Mouse (Mus musculus): Measurements from ENCODE around the gene Bbx.
A peak's percentile ranks its signal among the peaks of the same experiment; 100 is the strongest.

Gene Bbx

GRCm38 (mm10) chr16:50226274-50226673 lies 205.9 kb downstream of the Bbx start:
- DNase-seq = no peak

GRCm38 (mm10) chr16:50224946-50225345 lies 207.2 kb downstream of the Bbx start:
- DNase-seq = no peak

DNA sequence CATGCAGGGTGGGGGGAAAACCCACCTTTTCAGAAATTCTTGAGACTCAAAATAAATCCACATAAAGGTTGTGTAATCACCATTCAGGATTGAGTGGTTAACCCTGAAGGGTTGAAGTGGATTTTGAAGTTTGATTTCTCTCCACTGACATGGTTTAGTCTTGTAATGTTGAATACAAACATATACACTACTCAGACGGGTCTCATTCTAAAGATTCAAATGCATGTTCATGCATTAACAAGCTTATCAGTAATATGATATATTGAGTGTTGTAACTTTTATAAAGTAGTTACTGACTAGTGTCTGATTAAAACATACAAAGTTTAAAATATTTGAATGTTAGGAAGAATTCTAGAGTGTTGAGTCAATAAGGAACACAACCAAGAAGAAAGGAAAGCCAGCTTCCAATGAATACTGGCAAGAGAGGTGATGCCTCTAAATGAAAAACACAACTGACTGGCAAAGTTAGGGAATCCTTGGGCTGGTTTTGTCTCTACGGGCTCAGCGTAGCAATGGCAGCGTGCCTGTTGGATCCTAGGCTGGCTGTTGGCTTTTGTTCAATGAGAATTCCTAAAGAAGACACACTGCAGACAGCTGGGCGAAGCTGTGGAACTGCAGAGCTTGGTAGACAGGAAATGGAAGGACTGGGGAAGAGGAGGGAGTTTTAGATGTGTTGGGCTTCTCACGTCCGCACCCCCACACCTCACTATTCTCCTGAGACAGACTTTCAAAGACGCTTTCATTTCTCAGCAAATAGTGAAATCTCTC lies 211.3 kb downstream of the Bbx start:
- DNase-seq = no peak

- DNase-seq = no peak
Observed at GRCm38 (mm10) chr16:50217084-50217483, 215.1 kb downstream of the Bbx start.

DNA sequence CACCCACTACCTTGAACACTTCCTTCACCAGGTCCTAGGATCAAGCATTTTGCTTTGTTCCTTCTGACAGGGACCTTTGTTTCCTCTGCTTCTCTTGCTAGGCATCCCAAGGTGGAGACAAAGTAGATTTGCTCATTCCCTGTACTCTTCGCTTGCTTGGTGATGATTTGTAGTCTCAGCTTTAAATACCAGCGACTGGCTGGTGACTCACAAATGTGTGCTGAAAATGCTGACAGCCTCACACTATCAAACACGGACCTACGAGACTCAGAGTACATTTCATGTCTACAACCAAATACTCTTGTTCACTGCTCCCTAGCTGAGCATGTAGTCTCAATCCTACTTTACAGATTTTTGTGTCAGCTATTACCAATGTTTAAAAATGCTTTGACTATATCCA lies 220.5 kb downstream of the Bbx start:
- no peak for DNase-seq

DNA sequence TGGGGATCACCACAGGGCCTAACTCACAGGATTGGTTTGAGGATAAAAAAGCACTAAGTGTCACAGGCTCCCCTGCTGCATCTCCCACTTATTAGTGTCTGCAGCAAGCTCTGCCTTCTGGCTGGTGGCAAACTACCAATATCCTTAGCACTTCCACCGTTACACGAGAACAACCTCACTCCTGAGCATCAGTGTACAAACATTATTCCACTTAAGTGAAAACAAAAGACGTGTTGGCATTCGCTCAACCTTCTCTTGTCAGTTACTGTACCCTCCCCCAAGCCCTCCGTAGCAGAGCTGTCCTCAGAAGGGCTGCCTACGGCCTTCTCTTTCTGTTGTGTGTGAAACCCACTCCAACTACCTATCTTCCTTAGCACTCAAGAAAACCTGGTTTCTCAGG lies 221.0 kb downstream of the Bbx start:
- no peak for DNase-seq

DNA sequence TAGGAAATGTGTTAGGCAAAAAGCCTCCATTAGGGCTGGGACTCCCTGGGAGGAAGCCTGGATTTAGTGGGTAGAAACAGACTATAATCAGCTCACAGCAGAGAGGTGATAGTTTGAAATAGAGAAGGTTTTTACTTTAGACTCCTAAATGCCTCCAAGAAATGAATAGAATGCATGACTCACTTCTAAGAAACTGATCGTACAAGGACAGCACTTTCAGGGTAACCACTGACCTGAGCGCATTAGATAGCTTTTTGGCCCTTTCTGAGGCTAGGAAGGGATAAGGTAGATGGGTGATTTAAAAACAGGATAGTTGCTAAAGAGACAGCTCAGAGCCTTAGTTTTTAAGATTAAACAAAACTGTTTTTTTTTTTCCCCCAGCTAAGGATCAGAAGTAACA lies 221.4 kb downstream of the Bbx start:
- DNase-seq = no peak

DNA sequence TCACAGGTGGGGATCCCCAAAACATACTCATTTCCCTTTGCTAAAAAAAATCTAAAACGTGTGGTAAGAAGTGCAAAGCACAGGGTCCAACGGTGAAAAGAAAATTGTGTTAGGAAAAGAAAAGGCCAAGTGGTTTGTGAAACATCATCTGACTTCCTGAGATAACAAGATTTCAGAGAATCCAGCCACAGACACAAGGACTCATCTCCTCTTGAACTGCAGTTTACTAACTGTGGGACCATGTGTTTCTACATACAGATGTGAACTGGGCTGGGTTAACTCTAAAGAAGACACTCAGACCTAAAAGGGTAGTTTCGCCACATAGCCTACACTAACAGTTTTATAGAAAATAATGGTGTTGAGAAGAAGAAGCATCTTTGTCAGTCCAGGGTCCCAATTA lies 227.2 kb downstream of the Bbx start:
- no peak for DNase-seq

DNA sequence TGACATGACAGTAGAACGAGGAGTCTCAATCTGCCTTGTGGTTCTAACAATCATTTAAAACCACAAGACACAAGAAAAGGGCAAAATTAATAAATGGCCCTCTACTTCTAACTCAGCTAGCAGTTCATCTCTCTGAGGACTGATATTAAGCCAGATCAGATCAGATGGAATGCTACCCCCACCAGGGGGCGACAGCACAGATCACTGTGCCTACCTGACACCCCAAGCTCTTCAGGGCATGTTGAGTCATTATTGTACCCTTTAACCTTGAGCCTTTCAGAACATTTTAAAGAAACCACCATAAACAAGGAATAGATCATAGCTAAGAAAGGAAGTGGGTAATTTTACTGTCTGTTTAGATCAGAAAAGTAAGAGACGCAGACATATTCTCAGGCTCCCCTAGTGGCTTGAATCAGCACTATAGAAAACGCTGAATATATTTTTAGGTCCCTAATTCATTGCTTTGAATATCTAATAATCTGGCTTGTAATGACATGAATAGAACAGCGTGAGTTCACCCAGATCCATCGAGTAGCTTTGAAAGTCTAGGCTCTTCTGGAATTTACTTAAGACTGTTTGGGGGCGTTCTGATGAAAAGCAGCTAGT lies 230.5 kb downstream of the Bbx start:
- peak; percentile 22 to 41 for DNase-seq

DNA sequence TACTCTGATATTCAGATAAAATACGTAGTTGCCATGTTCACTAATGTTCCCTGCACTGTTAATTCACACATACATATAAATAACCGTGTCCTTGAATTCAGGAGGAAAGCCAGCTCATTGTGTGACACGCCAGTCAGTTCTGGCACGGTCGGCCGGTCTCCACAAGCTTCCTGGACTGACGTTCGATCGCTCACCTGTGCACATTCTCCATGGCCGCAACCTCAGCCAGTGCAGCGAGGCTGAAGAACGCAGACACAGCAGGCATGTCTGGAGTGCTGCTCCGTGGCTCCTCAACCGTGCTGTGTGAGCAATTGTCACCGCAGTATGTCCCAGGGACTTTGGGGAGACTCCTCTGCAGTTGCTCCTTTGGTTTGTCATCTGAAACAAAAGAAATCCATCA lies 232.0 kb downstream of the Bbx start:
- DNase-seq = peak in 1 of 2 experiments; percentile 8

GRCm38 (mm10) chr16:50196118-50196517 lies 236.1 kb downstream of the Bbx start:
- no peak for DNase-seq

GRCm38 (mm10) chr16:50192626-50193025 lies 239.6 kb downstream of the Bbx start:
- no peak for DNase-seq

- no peak for DNase-seq
Observed at GRCm38 (mm10) chr16:50189108-50189507, 243.1 kb downstream of the Bbx start.

GRCm38 (mm10) chr16:50186604-50187003 lies 245.6 kb downstream of the Bbx start:
- DNase-seq = no peak

DNA sequence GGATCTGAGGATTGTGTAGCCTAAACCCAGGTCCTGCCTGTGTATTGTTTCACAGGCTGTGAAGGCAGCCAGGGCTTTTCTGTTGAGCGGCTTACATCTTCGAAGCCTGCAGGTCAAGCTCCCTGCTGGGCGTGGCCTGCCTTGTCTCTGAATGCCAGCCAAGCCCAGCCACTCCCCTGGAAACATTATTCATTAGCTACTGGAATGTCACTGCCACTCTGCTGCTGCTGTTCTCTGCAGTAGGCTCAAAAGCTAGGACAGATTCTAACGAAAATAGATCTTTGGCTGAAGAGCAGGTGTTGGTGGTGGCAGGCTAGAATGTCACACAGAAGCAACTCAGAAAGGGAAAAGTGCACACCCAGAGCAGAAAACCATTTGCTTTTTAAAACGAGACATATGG lies 247.1 kb downstream of the Bbx start:
- DNase-seq = peak; percentile 14 to 17

DNA sequence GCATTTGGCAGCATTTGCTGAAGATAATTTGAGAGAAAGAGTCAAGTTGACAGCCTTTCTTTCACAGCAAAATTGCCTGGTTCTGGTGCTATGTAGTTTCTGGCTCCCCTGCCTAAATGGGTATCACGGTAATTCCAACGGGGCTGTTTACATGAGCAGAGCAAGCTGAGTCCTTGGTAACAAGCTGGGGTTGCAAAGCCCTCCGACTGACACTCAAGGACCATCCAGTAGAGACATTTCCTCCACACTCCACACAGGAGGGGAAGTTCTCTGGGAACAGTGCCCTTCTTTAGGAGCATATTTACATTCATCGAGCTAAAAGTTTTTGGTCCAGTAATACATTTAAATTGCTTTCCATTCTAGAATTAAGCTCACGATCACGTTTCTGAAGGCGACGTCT lies 249.2 kb downstream of the Bbx start:
- DNase-seq = no peak

GRCm38 (mm10) chr16:50182561-50182960 lies 249.6 kb downstream of the Bbx start:
- no peak for DNase-seq

DNA sequence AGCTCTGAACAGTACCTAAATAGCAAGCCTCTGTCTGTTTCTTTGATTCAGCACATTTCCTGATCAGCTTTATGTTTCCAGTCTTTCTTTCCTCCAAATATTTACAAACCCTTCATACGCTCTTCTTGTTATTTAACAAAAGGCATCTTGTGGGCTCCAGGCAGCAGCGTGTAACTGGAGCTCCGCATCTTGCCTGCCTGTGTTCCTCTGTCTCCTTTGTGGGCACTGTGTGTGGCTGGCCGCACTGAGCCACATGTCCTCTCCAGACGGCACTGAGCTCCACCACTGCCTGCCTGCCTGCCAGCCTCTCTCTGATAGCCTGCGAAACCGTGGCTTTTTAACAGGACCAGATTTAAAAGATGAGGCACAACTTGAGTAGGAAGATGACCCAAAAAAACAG lies 259.4 kb downstream of the Bbx start:
- no peak for DNase-seq

GRCm38 (mm10) chr16:50170812-50171211 lies 261.4 kb downstream of the Bbx start:
- no peak for DNase-seq

GRCm38 (mm10) chr16:50167983-50168299 lies 264.2 kb downstream of the Bbx start:
- DNase-seq = no peak

DNA sequence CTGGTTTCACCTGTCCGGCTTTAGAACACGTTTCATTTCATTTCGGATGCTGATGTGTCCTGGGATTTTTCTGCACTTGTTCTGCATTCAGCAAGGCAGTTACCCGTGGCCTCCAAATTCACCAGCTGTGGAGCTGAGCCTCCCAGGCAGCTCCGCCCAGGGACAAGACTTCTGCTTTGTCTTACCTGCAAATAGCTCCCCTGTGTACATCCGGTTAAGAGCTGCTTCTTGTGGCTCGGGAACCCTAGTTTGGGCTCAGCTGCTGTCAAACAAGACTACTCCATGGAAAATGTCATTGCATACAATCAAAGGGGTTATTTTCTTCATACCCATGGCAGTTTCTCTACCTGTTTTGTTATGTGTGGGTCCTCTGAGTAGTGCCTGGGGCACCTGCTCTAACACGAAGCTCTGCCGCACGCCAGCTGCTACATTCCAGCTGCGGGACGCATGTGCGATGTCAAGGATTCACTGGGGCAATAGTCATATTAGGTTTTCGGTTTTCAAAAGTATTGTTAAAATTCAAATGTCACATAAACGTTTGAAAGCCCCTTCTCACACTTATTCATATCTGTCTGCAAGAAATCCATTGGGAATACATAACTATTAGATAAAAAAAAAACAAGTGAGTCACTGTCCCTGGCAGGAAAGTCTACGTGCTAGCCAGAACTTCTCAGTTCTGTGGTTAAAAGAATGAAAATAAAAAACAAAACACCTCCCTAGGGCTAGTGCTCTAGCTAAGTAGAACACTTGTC lies 264.8 kb downstream of the Bbx start:
- no peak for DNase-seq

GRCm38 (mm10) chr16:50160418-50161271 lies 271.5 kb downstream of the Bbx start:
- DNase-seq = no peak

DNA sequence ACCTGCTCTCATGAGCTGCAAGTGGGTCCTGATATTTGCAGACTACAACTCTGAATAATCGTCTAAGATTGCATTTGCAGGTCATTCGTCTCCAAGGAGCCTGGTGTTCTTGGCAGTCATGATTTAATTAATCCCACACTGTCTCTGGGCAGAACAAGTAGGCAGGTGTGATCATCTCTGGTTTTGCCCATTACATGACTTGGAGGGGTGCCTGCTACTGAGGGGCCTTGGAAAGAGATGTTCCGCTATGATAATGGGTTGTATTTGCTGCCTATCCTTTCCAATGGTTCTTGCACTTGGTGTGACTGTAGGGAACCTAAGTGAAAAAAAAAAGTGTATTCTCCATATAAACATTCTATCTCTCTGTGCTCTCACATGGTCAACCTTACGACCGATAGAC lies 273.6 kb downstream of the Bbx start:
- no peak for DNase-seq
